Mouse (Mus musculus) intestine, embryonic 15.5 days (tissue): ENCODE results near the gene Rnf224. TPM values are rescaled to one million over a fixed set of nuclear protein-coding genes. Genes with fewer than 3 reads are reported as not detected.
A peak's percentile ranks its signal among the peaks of the same experiment; 100 is the strongest.

ENCODE experiments used
- ATAC-seq: fragments of 200-750 bp; cut with Nextera tagmentation; 2 replicates; pipeline ENCODE4 v1.8.0; 2017; ENCODE audit warnings: moderate TSS enrichment, moderate library complexity
- H3K27ac ChIP-seq: fragments of 300-500 bp; sonication (generic); 2 replicates; pipeline ENCODE4 v1.5.1; 2015; ENCODE audit warnings: mild to moderate bottlenecking, inconsistent platforms
- H3K27me3 ChIP-seq: fragments of 300-500 bp; sonication (generic); replicated peaks from 2 replicates; pipeline ENCODE4 v1.6.1; 2015; ENCODE audit warnings: inconsistent platforms
- H3K36me3 ChIP-seq: fragments of 300-500 bp; sonication (generic); 2 replicates; pipeline ENCODE4 v1.6.1; 2015; ENCODE audit warnings: inconsistent platforms
- H3K4me1 ChIP-seq: fragments of 300-500 bp; sonication (generic); replicated peaks from 2 replicates; pipeline ENCODE4 v1.6.1; 2015; ENCODE audit warnings: inconsistent platforms
- H3K4me2 ChIP-seq: fragments of 300-500 bp; sonication (generic); replicated peaks from 2 replicates; pipeline ENCODE4 v1.6.1; 2015; ENCODE audit warnings: mild to moderate bottlenecking, inconsistent platforms
- H3K4me3 ChIP-seq: fragments of 300-500 bp; sonication (generic); replicated peaks from 2 replicates; pipeline ENCODE4 v1.5.1; 2015; ENCODE audit warnings: inconsistent platforms
- H3K9ac ChIP-seq: fragments of 300-500 bp; sonication (generic); 2 replicates; pipeline ENCODE4 v1.6.1; 2015; ENCODE audit warnings: inconsistent platforms
- H3K9me3 ChIP-seq: fragments of 300-500 bp; sonication (generic); 2 replicates; pipeline ENCODE4 v1.6.1; 2016; ENCODE audit warnings: inconsistent platforms
- WGBS: fragments of 180-500 bp; shearing (Covaris S2); methylation state at CpG from one replicate; pipeline ENCODE4 v1.1.7; 2015; 5-methylcytosine and 5-hydroxymethylcytosine counted together
- polyA plus RNA-seq: library from polyadenylated mRNA; unstranded; fragments of >200 nt; fragmentation: Nextera tagmentation; extraction: Ambion mirVana; gene quantifications from 2 replicates; pipeline ENCODE4 v1.2.1, GENCODE M21; 2015

Gene Rnf224
- polyA plus RNA-seq, 1 experiment from 2014 or later = 0.14 TPM

DNA sequence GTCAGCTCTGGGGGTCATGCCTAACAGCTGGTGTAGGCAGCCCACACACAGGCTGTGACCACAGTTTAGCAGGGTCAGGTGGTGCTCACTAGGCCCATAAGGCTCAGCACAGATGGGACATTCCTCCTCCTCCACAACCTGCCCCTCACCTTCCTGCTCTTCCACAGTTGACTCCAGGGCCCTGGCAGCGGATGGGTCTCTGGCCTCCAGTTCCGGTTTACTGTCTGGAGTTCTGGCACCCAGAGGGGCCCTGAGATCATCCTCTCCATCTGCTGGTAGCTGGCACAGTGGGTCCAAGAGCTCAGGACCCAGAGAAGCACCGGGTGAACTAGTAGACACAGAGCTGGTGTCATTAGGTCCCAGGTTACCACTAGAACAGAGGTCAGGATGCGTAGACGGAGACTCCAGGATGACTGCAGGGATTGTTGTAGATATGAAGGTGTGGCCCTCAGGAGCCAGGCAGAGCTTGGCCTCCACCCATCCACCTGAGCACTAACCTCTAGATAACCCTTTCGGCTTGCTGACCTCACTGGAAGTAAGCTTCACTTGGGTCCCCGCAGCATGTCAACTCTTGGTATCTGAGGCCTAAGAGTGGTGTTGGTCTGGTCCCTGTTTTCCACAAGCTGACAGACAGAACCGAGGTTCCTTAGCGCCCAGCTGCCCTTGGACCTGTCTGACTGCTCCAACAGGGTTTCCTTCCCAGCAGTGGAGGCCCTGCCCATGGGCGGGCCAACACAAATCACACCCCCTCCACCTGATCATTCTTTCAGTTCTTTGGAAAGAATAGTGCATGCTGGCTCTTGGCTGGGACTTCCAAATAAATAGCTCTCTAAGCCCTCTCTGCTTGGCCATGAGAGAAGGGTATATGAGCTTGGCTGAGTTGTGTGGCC lies 9.8 kb upstream of the Rnf224 start, which contains the start of gene AL732309.1:
AL732309.1 (minus strand) TSS at position 681 of the 890 bp plus-strand sequence.
- H3K27me3 ChIP-seq = peaks cover 6% of the 10 kb centered on the region
- peak; percentile 74 for ATAC-seq
- no peaks in the 10 kb centered on the region for H3K9me3 ChIP-seq
- no peak within 1 kb of the TSS for H3K4me3 ChIP-seq
- H3K36me3 ChIP-seq = peaks cover 18% of the 10 kb centered on the region
- H3K4me2 ChIP-seq = peak within 1 kb of the TSS; percentile 24; the same call in 1 of the 2 replicates
- H3K27ac ChIP-seq = peak within 1 kb of the TSS; percentile 36; the same call in 1 of the 2 replicates
- no peak within 1 kb of the TSS for H3K9ac ChIP-seq
- peaks cover 11% of the 10 kb centered on the region for H3K4me1 ChIP-seq
- WGBS = 80% methylated on average over 10 of the region's 10 CpGs

DNA sequence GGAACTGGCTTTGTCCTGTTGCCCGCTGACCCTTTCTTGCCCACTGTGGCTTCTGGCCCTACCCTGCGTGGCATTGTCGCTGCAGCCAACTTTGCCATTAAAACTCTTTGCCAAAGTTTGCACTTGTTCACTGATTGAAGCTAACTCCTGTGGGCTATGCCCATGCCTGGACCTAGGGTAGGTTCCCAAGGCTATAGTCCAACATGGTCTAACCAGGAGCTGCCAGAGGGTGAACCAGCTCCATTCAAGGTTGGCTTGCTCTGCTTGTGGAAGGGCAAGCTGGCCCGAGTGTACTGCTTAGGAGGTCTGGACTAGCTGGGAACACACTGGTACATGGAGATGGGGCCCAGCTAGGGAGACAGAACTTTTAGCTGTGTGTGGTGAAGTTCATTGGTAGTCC lies 7.6 kb upstream of the Rnf224 start:
- H3K4me2 ChIP-seq = no peak overlapping the region
- no peaks in the 10 kb centered on the region for H3K9me3 ChIP-seq
- WGBS = 87% methylated on average over 4 of the region's 4 CpGs
- ATAC-seq = no peak
- peaks cover 6% of the 10 kb centered on the region for H3K27me3 ChIP-seq
- 0 out of 2 replicates have a peak overlapping the region, but pooled peaks have one; percentile 8 for H3K9ac ChIP-seq
- H3K36me3 ChIP-seq = peaks cover 9% of the 10 kb centered on the region; the same call in 1 of the 2 replicates
- H3K4me1 ChIP-seq = peaks cover 17% of the 10 kb centered on the region
- no peak overlapping the region for H3K4me3 ChIP-seq
- no peak overlapping the region for H3K27ac ChIP-seq

DNA sequence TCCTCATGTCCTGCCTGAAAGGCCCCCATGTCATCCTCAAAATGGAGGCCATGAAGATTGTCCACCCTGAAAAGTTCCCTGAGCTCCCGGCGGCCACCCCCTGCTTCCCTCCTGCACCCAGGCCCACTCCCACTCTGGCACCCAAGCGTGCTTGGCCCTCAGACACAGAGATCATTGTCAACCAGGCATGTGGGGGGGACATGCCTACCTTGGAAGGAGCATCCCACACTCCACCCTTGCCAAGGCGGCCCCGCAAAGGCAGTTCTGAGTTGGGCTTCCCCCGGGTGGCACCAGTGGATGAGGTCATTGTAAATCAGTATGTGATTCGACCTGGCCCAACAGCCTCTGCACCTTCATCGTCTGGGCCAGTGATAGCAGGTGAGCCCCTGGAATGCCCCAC lies 6.8 kb upstream of the Rnf224 start:
- Histone ChIP-seq H3K4me2 (peak overlapping the region; percentile 97), H3K4me1 (peaks cover 17% of the 10 kb centered on the region), H3K9ac (no peak overlapping the region), H3K9me3 (no peaks in the 10 kb centered on the region), H3K4me3 (0 out of 2 replicates have a peak overlapping the region, but pooled peaks have one; percentile 55), H3K27me3 (peaks cover 6% of the 10 kb centered on the region), H3K27ac (no peak overlapping the region), H3K36me3 (0 out of 2 replicates have a peak, but pooled peaks cover 3% of the 10 kb centered on the region)
- ATAC-seq = no peak
- 67% methylated on average over 8 of the region's 8 CpGs for WGBS

DNA sequence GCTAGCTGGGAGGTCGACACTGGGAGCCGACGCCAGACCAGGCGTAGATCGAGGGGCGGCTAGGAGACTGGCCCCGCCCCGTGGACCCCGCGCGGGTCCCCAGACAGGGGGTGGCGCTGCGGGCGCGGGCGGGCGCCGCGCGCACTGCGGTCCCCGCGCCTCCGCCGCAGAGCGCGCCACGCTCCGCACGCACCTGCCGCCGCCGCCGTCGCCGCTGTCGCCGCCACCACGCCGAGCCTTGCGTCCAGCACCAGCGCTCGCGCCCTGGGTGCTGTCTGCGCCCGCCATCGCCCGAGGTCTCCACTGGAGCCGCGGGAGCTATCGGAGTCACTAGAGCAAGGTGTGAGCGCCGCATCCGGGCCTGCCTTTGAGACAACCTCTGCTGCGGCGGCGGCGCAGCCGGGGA lies 5.5 kb upstream of the Rnf224 start, which contains the start of the genes Rnf208 and Cysrt1:
Rnf208 (plus strand) TSS at position 155 of the 406 bp plus-strand sequence.
Cysrt1 (minus strand) TSS at position 352 of the 406 bp plus-strand sequence.
- Histone ChIP-seq H3K4me3 (peak within 1 kb of the TSS; percentile 55), H3K27ac (peak within 1 kb of the TSS; percentile 72), H3K36me3 (no peaks in the 10 kb centered on the region), H3K9me3 (no peaks in the 10 kb centered on the region), H3K4me2 (peak within 1 kb of the TSS; percentile 97), H3K9ac (peak within 1 kb of the TSS; percentile 57), H3K4me1 (peaks cover 23% of the 10 kb centered on the region), H3K27me3 (peaks cover 6% of the 10 kb centered on the region)
- ATAC-seq = no peak
- under 1% methylated on average over 51 of the region's 59 CpGs for WGBS

DNA sequence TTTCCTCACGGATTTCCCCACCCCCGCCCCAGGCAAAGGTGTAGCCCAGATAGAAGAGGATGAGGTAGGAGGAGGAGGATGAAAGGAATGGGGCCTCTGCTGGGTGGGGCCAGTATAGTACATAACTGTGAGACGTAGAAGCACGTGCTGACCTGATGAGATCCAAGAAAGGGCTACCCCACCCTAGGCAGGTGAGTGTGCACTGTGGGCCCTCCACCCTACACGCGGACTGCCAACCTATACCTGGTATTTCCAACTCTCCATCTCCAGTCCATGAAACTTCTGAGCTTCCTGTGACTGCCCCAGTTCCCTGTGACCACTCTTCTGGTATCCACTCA lies 4.8 kb upstream of the Rnf224 start:
- Histone ChIP-seq H3K4me3 (peak overlapping the region; percentile 55), H3K27ac (peak overlapping the region; percentile 72; the same call in 1 of the 2 replicates), H3K36me3 (no peaks in the 10 kb centered on the region), H3K27me3 (peaks cover 6% of the 10 kb centered on the region), H3K9ac (peak overlapping the region; percentile 57; the same call in 1 of the 2 replicates), H3K4me2 (peak overlapping the region; percentile 97), H3K9me3 (no peaks in the 10 kb centered on the region), H3K4me1 (peaks cover 20% of the 10 kb centered on the region)
- 12% methylated on average over 6 of the region's 6 CpGs for WGBS
- ATAC-seq = peak; percentile 63

DNA sequence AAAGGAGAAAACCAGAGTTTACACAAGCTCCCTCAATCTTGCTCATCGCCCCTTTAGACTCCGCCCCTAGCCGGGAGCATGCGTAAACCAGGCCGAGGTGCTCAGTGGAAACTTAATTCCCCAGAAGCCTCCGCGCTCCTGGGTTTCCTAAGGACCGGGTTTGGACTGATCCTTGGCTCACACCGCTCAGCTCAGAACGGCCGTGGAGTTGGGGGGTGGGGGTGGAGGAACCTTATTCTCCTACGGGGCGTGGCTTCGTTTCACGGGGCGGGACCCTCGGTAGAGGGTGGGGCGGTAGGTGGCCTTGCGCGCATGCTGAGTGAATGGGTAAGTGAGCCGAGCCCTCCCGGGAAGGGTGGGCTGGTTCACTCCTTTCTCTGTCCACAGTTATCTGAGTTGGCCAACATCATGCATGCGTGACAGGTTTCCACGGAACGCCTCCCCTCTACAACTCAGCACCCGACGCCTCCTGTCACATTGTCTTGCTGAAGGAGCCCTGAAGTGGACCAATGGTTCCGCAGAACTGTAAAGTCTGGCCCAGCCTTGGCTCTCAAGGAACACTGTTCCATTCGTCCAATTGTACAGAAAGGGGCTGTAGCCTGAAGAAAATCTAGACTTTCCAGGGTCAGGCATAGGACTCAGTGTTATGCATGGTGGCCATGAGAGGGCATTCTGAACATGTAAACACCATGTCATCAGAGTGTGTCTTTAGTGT lies 4.3 kb upstream of the Rnf224 start:
- 2% methylated on average over 29 of the region's 29 CpGs for whole genome bisulfite sequencing
- Histone ChIP-seq H3K4me1 (peaks cover 20% of the 10 kb centered on the region), H3K36me3 (no peaks in the 10 kb centered on the region), H3K27ac (peak overlapping the region; percentile 72), H3K9me3 (no peaks in the 10 kb centered on the region), H3K9ac (0 out of 2 replicates have a peak overlapping the region, but pooled peaks have one; percentile 15), H3K27me3 (peaks cover 6% of the 10 kb centered on the region), H3K4me2 (peak overlapping the region; percentile 97), H3K4me3 (peak overlapping the region; percentile 55)
- peak; percentile 80 for ATAC-seq

DNA sequence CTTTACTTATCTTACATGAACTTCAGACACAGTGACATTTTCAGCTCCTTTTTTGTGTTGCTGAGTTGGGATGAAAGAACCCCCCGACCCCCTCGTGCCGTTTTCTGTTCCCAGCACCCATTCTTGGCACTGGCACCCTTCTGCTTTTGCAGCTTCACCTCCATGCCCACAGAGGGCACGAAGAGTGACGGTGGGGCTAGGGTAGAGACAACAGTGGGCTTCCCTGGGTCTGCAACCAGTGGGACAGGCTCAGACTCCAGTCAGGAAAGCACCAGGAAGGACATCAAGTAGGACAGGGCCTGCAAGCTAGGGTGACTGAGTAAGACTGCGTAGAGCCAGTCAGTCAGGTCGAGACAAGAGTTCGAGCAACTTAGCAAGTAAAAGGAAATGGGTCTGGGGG lies 3.7 kb upstream of the Rnf224 start:
- Histone ChIP-seq H3K4me2 (peak overlapping the region; percentile 97), H3K9me3 (no peaks in the 10 kb centered on the region), H3K27ac (peak overlapping the region; percentile 72; the same call in 1 of the 2 replicates), H3K4me1 (peaks cover 18% of the 10 kb centered on the region), H3K36me3 (no peaks in the 10 kb centered on the region), H3K4me3 (peak overlapping the region; percentile 55), H3K27me3 (peaks cover 6% of the 10 kb centered on the region), H3K9ac (0 out of 2 replicates have a peak overlapping the region, but pooled peaks have one; percentile 15)
- 51% methylated on average over 8 of the region's 8 CpGs for WGBS
- peak; percentile 10; the same call in 1 of the 2 replicates for ATAC-seq

DNA sequence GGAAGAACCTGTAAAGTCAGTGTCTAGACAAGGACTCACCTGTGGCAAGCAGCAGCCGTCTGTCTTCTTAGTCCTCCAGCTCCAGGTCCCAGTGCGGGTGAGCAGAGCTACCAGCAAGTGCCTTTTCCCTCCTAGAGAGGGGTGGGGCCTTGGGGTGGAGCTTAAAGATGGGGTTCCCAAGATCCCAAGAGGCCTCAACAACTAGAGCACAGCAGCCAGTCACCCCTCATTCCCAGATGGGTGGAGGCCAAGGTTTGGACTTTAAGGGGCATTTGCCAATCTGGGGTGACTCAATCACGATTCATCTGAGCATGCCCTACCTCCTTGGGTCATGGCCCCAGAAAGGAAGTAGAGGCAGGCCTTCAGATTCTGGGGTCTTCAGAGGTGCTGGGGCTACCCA lies 3.2 kb upstream of the Rnf224 start:
- Histone ChIP-seq H3K4me2 (no peak overlapping the region), H3K9me3 (no peaks in the 10 kb centered on the region), H3K27ac (no peak overlapping the region), H3K4me1 (peaks cover 18% of the 10 kb centered on the region), H3K36me3 (no peaks in the 10 kb centered on the region), H3K27me3 (peaks cover 6% of the 10 kb centered on the region), H3K4me3 (no peak overlapping the region), H3K9ac (no peak overlapping the region)
- ATAC-seq = no peak
- 96% methylated on average over 3 of the region's 3 CpGs for WGBS

DNA sequence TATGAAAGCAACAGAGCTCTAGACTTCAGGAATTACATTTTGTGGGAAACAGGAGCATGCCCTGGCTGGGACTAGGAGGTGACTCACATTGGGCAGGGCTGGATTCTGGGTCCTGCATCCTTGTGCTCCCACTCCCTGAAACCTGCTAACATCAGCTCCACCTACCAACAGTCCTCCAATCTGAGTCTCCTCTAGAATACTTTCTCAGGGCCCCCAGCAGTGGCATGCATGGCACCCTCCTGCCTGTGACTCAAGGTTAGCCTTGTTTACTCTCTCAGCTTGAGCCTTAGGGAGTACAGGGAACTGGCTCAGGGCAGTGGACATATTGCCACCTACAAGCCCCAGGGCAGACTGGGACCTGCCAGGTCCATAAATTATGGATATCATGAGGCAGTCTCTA lies 1.5 kb upstream of the Rnf224 start:
- Histone ChIP-seq H3K27me3 (peaks cover 6% of the 10 kb centered on the region), H3K36me3 (no peaks in the 10 kb centered on the region), H3K9me3 (no peaks in the 10 kb centered on the region), H3K4me2 (no peak overlapping the region), H3K4me1 (peaks cover 18% of the 10 kb centered on the region), H3K9ac (no peak overlapping the region), H3K27ac (0 out of 2 replicates have a peak overlapping the region, but pooled peaks have one; percentile 5), H3K4me3 (no peak overlapping the region)
- no peak for ATAC-seq

DNA sequence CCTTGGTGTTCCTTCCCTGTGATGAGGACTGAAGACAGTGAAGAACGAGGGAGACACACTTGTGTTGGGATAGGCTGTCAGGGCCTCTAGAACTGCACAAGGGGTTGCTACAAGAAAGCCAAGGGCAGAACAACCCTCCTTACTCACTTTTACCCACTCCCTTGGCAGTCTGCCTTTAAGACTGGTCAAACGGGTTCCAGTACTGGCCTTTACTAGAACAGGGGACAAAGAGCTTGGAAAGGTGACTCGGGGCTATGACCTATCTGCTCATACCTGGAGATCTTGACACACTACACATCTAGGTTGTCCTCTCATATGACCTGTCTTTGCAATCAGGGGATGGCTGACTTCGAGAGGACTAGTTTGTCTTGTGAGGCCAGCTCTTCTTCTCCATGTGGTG lies 935 bp upstream of the Rnf224 start:
- H3K27ac ChIP-seq = peak overlapping the region; percentile 5; the same call in 1 of the 2 replicates
- WGBS = 55% methylated on average over 4 of the region's 4 CpGs

DNA sequence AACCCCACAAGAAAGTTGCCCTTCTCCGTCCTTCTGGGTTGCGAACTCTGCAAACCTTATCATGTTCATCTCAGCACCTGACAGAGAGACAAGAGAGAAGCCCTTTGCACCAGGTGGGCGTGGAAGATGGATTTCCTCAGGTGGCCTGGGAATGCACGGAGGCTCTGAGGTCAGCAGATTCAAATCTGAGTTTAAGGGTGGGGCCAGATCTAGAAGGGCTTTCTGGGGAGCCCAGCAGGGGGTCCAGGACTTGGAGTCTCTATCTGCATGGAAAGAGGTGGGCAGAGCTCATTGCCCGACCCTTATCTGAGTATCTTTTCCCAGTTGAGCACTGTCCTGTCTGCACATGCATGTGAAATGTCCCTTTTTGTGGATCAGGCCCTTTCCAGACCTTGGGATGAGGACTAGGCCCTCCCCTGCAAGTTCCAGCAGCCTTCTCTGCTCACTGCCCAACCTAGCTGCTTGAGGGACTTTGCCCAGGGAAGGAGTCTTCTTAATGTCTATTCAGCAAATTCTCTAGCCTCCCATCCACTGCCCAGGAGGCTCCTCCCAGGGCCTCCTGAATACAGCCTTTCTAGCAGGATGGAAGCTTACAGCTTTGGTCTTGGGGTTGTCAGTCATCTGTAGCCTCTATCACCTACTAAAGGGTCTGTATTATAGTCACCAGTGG lies 1.9 kb downstream of the Rnf224 start:
- ATAC-seq = peak; percentile 71
- no peak overlapping the region for H3K9ac ChIP-seq

More for the DNA sequence above, 935 bp upstream of the Rnf224 start:
- no peak overlapping the region for H3K4me3 ChIP-seq
- peaks cover 4% of the 10 kb centered on the region for H3K27me3 ChIP-seq
- H3K4me1 ChIP-seq = peaks cover 18% of the 10 kb centered on the region
- no peak overlapping the region for H3K9ac ChIP-seq
- ATAC-seq = no peak
- H3K4me2 ChIP-seq = no peak overlapping the region
- H3K36me3 ChIP-seq = no peaks in the 10 kb centered on the region
- H3K9me3 ChIP-seq = no peaks in the 10 kb centered on the region

More for the DNA sequence above, 1.9 kb downstream of the Rnf224 start:
- Histone ChIP-seq H3K36me3 (no peaks in the 10 kb centered on the region), H3K4me1 (peaks cover 6% of the 10 kb centered on the region), H3K9me3 (no peaks in the 10 kb centered on the region), H3K27me3 (0 out of 2 replicates have a peak, but pooled peaks cover 6% of the 10 kb centered on the region), H3K4me2 (peak overlapping the region; percentile 41), H3K4me3 (no peak overlapping the region), H3K27ac (peak overlapping the region; percentile 66)
- WGBS = 52% methylated on average over 5 of the region's 5 CpGs
